Mouse (Mus musculus) small intestine, adult 2 months (tissue): ENCODE results near the gene Pbx2.

Experiments
- CTCF ChIP-seq: fragments of 200-500 bp; IDR thresholded peaks from 2 replicates; pipeline ENCODE4 v1.5.1; 2012; ENCODE audit warnings: low read depth, mild to moderate bottlenecking, control low read depth, inconsistent platforms, low read length, moderate library complexity, mixed read lengths; ENCODE audit not compliant: insufficient replicate concordance, insufficient read length; ENCODE audit errors: extremely low read depth
- POLR2A ChIP-seq: fragments of 200-500 bp; IDR thresholded peaks from 2 replicates; pipeline ENCODE4 v1.6.1; 2012; ENCODE audit warnings: low read depth, mild to moderate bottlenecking, control low read depth, inconsistent platforms, low read length, moderate library complexity

- TF ChIP-seq CTCF (no peak), POLR2A (no peak)
These were observed 1.9 kb upstream of the Pbx2 start for GRCm38 (mm10) chr17:34589206-34589605.
